Mouse (Mus musculus): Measurements from ENCODE around the gene 4930404H24Rik. TPM values are rescaled to one million over a fixed set of nuclear protein-coding genes. Genes with fewer than 3 reads are reported as not detected.

4930404H24Rik gene
- total RNA-seq, 2 experiments from 2014 or later = not detected

- ATAC-seq (replicated peaks; ENCODE audit: low FRiP score, low TSS enrichment, poor library complexity, severe bottlenecking) = no peak
Observed at GRCm38 (mm10) chr2:153506385-153506784, 13.8 kb downstream of the 4930404H24Rik start.

GRCm38 (mm10) chr2:153507969-153508368 lies 15.4 kb downstream of the 4930404H24Rik start:
- ATAC-seq (replicated peaks; ENCODE audit: low FRiP score, low TSS enrichment, poor library complexity, severe bottlenecking) = no peak

GRCm38 (mm10) chr2:153508405-153508804 lies 15.8 kb downstream of the 4930404H24Rik start:
- no peak for ATAC-seq (replicated peaks; ENCODE audit: low FRiP score, low TSS enrichment, poor library complexity, severe bottlenecking)

- 0 out of 2 replicates have a peak, but pooled peaks have one; percentile 32 for ATAC-seq (replicated peaks; ENCODE audit: low FRiP score, low TSS enrichment, poor library complexity, severe bottlenecking)
Observed at GRCm38 (mm10) chr2:153509211-153510029, 16.8 kb downstream of the 4930404H24Rik start.

GRCm38 (mm10) chr2:153510136-153510535 lies 17.5 kb downstream of the 4930404H24Rik start:
- ATAC-seq (replicated peaks; ENCODE audit: low FRiP score, low TSS enrichment, poor library complexity, severe bottlenecking) = no peak

GRCm38 (mm10) chr2:153511562-153511961 lies 19.0 kb downstream of the 4930404H24Rik start:
- no peak for ATAC-seq (replicated peaks; ENCODE audit: low FRiP score, low TSS enrichment, poor library complexity, severe bottlenecking)

GRCm38 (mm10) chr2:153512416-153513323 lies 20.1 kb downstream of the 4930404H24Rik start:
- no peak for ATAC-seq (replicated peaks; ENCODE audit: low FRiP score, low TSS enrichment, poor library complexity, severe bottlenecking)

- no peak for ATAC-seq (replicated peaks; ENCODE audit: low FRiP score, low TSS enrichment, poor library complexity, severe bottlenecking)
Observed at GRCm38 (mm10) chr2:153513983-153514382, 21.4 kb downstream of the 4930404H24Rik start.

- no peak for ATAC-seq (replicated peaks; ENCODE audit: low FRiP score, low TSS enrichment, poor library complexity, severe bottlenecking)
Observed at GRCm38 (mm10) chr2:153514497-153515380, 22.1 kb downstream of the 4930404H24Rik start.

GRCm38 (mm10) chr2:153515582-153515981 lies 23.0 kb downstream of the 4930404H24Rik start:
- ATAC-seq (replicated peaks; ENCODE audit: low FRiP score, low TSS enrichment, poor library complexity, severe bottlenecking) = no peak

- ATAC-seq (replicated peaks; ENCODE audit: low FRiP score, low TSS enrichment, poor library complexity, severe bottlenecking) = 0 out of 2 replicates have a peak, but pooled peaks have one; percentile 11
Observed at GRCm38 (mm10) chr2:153516961-153517360, 24.4 kb downstream of the 4930404H24Rik start.

- 0 out of 2 replicates have a peak, but pooled peaks have one; percentile 9 for ATAC-seq (replicated peaks; ENCODE audit: low FRiP score, low TSS enrichment, poor library complexity, severe bottlenecking)
Observed at GRCm38 (mm10) chr2:153520057-153520456, 27.5 kb downstream of the 4930404H24Rik start.

GRCm38 (mm10) chr2:153522270-153522669 lies 29.7 kb downstream of the 4930404H24Rik start:
- ATAC-seq (replicated peaks; ENCODE audit: low FRiP score, low TSS enrichment, poor library complexity, severe bottlenecking) = no peak

- ATAC-seq (replicated peaks; ENCODE audit: low FRiP score, low TSS enrichment, poor library complexity, severe bottlenecking) = no peak
Observed at GRCm38 (mm10) chr2:153523143-153523542, 30.6 kb downstream of the 4930404H24Rik start.

GRCm38 (mm10) chr2:153523656-153524055 lies 31.1 kb downstream of the 4930404H24Rik start:
- ATAC-seq (replicated peaks; ENCODE audit: low FRiP score, low TSS enrichment, poor library complexity, severe bottlenecking) = no peak; the same call in 1 of the 2 replicates

GRCm38 (mm10) chr2:153524727-153525126 lies 32.1 kb downstream of the 4930404H24Rik start:
- ATAC-seq (replicated peaks; ENCODE audit: low FRiP score, low TSS enrichment, poor library complexity, severe bottlenecking) = no peak

GRCm38 (mm10) chr2:153525906-153526311 lies 33.3 kb downstream of the 4930404H24Rik start:
- peak; percentile 78 for ATAC-seq (replicated peaks; ENCODE audit: low FRiP score, low TSS enrichment, poor library complexity, severe bottlenecking)

GRCm38 (mm10) chr2:153526850-153527530 lies 34.4 kb downstream of the 4930404H24Rik start:
- ATAC-seq (replicated peaks; ENCODE audit: low FRiP score, low TSS enrichment, poor library complexity, severe bottlenecking) = no peak
